Mouse (Mus musculus) T-cell, adult 2 months (primary cell): ENCODE measurements around the gene Ankzf1.
A peak's percentile ranks its signal among the peaks of the same experiment; 100 is the strongest.

Experiments
- DNase-seq: peaks from one replicate; pipeline ENCODE4 v3.0.0; 2022; ENCODE audit warnings: low spot score

The Ankzf1 gene

DNA sequence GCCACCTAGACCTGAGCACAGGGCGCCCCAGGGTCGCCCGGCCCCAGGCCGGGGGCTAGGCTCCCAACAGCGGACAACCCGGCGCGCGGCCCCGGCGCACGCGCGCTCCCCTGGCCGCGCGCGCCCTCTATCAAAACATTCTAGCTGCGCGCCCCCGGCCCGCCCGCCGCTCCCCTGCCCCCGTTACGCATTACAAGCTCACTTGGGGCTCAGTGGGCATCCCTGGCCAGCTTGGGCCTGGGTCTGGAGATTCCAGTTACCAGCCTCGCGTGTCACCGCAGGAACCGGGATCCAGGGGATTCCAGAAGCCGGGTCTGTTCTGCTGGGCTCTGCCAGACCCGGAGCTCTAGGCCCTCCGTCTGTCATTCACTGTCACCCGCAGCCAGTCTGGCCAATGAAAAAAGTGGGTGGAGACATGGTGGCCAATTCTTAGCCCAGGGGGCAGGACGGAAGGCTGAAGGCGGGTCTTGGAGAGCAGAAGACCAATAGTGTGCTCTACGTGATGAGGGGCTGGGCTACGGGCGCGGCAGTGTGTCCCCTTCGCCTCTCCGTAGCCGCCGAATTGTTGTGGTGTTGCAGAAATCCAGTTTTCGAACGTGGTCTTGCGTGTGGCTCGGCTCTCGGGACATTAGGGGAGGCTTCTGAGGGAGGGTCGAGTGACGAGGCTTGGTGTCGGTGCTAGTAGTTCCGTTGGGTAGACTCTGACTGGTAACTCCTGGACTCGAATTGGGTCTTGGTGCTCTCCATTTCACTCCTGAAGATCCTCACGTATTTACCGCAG lies at the start of gene Ankzf1, which contains the start of gene Atg9a:
Ankzf1 (plus strand) TSS at position 530 of the 781 bp plus-strand sequence.
Atg9a (minus strand) TSS at position 575 of the 781 bp plus-strand sequence.
- peak; percentile 97 for DNase-seq

DNA sequence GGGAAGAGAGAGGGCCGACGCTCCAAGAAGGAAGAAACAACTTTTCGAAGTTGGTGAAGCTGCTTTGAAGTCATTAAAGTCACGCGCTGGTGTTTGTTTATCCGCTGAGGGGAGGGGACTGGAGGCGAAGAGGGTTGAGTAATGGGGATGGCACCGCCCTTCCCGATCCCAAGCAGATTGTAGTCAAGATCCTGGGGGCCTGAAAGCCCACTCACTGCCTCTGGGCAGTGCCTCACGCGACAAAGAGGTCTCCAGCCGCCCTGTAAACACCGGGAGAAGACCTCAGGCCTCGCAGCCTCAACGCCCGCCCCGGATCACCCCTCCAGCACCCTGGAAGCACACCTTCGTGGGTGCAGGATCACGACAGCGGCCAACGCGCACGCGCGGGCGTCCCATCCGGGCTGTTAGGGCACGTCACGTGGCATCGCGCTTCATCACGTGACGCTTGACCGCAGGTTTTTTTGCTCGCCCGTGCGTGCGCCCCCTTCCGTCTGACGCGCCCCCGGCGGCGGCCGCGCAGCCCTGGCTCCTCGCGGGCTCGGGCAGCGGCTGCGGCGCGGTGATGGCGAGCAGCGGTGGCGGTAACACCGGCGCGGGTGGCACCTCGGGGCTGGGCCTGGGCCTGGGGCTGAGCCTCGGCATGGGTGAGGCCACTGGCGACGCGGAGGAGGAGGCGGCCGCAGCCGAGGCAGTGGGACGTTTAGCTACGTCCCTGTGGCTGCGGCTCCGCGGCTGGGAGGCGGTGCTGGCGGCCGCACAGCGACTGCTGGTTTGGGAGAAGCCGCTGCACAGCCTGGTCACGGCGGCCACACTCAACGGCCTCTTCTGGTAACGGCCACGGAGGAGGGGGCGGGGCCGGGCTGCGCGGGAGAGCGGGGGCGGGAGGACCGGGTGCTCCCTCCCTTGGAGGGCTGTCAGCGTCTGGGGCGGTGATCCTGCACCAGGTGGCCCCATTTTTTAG lies 49.4 kb upstream of the Ankzf1 start, which contains the start of the genes Cnppd1 and Retreg2:
Cnppd1 (minus strand) TSS at position 411 of the 961 bp plus-strand sequence.
Retreg2 (plus strand) TSS at position 478 of the 961 bp plus-strand sequence.
- peak; percentile 97 for DNase-seq

DNA sequence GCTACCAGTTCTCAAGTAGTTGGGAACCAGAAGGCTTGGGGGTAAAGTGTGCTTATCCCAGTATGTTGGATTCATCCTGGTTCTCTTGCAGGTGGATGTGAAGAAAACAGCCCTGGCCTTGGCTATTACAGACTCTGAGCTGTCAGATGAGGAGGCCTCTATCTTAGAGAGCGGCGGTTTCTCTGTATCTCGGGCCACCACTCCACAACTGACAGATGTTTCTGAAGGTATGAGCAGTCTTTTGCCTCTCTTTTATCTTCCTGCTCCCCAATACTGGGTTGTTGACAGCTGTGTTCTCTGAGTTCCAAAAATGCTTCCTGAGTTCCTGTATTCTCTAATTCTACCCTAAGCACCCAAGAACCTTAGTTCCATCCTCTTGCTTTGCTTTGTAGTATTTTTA lies 46.4 kb upstream of the Ankzf1 start:
- DNase-seq: no peak

DNA sequence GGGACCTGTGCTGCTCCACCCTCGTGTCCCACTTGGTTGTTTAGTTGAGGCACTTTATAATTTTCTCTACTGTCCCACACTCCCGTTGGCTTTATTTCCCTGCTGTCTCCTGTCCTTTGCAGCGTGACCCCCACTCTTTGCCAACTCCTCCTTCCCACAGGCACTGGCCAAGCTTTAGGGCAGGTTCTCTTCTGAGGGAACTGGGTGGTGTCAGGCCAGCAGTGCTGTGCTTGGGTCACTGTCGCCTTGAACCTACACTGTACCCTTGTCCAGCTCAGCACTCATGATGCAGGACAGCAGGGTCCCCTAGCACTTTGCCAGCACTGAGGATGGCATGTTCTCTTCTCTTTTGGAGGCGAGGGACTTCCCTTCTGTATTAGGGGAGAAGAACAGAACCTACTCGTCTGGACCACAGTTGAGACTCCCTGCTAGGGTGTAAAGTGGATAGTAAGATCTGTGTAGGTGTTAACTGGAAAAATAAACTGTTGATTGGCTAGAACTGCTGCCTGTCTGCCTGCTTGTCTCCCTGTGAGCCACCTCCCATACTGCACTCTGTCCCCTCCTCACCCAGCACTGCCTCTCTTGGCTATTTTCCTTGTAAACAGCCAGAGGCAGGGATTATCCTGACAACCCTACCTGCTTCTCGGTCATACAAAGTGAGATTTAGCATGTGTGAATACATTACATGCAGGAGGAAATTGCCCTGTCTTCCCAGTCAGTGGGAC lies 44.4 kb upstream of the Ankzf1 start:
- no peak for DNase-seq

DNA sequence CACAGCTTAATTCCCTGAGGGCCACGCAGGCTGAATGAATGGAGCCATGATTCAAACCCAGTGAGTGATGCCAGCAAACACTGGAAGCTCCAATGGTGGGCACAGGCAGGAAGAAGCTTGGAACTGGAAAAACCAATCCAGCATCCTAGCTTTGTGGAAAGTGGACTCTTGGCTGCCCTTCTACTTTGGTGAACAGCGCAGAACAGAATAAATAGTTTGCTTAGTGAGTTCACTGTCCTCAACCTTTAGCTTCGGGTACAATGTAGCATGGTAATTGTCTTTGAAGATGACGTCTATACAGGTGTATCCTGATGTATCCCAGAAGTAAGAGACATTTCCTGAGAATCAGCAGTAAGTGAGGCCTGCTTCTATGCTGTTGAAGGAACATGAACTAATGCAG lies 43.2 kb upstream of the Ankzf1 start:
- no peak for DNase-seq

DNA sequence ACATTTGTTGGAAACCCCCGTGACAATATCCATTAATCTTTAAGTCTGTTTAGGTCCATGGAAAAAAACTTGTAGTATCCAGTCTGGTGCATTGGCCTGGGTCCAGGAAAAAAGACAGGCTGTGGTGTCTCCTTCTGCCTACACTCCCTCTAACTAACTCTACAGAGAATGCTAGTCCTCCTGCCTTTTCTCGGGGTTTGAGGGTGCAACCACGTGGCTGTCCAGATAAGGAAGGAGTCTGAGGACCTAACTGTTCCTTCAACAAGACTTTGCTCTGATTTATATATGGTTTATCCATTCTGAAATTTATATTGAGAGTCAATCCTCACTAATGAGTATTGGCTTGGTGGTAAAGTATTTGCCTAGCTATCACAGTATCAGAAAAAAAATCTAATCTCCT lies 36.1 kb upstream of the Ankzf1 start:
- DNase-seq: no peak

DNA sequence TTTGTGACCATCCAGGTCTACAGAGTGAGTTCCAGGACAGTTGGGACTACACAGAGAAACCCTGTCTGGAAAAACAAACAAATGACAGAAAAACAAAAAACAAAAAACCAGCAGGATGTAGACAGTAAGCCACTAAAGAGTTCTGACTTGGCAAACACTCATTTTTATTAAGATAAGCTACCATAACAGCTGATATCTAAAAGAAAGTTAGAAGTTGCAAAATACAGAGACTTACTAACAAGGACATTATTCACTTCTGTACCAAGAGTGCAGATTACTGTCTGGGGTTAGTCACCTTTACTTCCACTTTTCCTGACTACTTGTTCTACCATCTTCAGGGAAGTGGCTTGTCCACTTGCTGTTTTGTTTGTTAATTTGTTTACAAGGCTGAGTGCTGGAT lies 33.0 kb upstream of the Ankzf1 start:
- no peak for DNase-seq

DNA sequence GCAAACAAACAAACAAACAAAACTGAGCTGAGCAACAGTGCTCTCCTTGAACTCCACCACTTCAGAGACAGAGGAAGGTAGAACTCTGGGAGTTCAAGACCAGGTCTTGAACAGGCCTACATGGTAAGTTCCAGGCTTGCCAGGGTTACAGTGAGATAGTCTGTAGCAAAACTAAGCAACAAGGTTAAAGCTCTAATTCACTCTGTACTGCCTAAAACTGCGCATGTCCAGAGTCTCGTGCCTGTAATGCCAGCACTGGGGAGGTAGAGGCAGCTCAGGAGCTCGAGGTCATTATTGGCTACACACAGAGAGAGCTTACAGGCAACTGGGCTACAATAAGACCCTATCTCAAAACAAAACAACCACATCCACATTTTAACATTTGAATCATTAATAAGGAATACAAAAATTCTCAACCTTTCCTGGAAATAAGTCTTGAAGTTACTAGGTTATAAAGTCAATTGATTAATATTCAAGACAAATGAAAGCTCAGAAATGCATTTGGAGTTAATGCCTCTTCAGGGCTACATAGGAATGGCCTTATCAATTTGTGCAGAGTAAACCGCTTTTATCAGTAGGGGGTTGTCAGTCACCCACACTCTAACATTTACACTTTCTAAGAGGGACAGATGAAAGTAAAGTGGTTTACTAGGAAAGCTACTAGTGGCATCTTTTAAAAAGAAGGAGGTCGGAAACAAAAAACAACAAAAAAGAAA lies 32.3 kb upstream of the Ankzf1 start:
- no peak for DNase-seq

DNA sequence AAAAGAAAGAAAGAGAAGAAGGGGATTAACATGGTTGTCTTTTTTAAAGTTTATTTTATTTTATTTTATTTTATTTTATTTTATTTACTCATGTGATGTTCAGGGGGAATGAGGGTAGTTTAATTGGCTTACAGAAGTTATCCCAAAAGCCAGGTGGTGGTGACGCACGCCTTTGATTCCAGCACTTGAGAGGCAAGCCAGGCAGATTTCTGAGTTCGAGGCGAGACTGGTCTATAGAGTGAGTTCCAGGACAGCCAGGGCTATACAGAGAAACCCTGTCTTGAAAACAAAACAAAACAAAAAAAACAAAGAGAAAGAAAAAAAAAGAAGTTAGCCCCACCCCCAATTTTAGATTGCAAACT lies 31.7 kb upstream of the Ankzf1 start:
- DNase-seq: no peak

DNA sequence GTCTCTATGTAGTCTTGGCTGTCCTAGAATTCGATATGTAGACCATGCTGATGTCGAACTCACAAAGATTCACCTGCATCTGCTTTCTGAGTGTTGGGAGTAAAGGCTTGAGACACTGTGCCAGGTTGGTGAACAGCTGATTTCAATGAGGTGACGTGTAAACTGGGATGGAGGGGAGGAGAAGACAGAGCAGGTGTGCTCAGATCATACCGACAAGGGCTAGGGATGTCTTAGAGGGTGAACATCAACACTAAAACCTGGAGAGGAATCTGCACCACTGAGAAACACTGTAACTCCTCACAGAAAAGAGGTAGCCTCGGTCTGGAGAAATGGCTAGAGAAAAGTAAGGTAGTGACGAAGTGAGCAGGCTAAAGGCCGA lies 23.9 kb upstream of the Ankzf1 start:
- no peak for DNase-seq

DNA sequence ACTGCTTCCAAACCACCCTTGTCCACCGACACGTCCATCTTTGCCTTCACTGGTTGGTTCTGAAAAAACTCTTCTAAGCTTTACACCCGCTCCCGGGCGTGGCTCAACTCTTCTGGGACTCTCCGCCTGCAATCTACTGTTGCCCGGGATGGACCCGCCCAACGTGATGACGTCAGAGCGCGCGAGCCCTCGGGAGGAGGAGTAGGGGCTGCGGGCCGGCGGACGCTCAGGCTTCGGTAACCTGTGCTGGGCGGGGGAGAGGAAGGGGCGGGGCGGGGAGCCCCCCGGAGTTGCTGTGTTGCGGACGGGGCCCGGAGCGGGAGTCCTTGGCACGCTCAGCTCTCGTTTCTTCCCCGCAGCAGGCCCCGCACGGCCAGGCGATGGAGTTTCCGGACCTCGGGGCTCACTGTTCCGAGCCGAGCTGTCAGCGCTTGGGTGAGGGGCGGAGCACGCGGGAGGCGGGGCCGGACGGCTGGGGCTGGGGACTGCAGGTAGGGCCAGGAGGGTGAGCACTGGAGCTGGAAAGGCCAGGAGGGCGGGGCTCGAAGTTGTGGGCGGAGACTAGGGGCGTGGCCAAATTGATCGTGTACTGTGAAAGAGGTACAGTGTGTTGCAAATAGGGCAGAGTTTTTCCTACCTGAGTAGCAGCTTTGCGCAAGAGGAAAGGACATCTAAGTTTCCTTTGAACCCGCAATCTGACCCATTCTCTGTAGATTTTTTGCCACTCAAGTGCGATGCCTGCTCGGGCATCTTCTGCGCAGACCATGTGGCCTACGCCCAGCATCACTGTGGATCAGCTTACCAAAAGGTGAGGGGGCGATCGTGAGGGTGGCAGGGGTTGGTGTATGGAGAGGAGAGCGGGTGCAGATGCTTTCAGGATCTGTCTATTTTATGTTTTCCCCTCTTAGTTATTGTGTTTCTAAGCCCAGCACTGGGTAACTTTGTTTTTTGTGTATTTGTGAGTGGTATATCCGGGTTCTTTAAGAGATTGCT lies 23.2 kb upstream of the Ankzf1 start, which contains the start of gene Zfand2b:
Zfand2b (plus strand) TSS at position 175 of the 993 bp plus-strand sequence.
- peak; percentile 96 for DNase-seq

DNA sequence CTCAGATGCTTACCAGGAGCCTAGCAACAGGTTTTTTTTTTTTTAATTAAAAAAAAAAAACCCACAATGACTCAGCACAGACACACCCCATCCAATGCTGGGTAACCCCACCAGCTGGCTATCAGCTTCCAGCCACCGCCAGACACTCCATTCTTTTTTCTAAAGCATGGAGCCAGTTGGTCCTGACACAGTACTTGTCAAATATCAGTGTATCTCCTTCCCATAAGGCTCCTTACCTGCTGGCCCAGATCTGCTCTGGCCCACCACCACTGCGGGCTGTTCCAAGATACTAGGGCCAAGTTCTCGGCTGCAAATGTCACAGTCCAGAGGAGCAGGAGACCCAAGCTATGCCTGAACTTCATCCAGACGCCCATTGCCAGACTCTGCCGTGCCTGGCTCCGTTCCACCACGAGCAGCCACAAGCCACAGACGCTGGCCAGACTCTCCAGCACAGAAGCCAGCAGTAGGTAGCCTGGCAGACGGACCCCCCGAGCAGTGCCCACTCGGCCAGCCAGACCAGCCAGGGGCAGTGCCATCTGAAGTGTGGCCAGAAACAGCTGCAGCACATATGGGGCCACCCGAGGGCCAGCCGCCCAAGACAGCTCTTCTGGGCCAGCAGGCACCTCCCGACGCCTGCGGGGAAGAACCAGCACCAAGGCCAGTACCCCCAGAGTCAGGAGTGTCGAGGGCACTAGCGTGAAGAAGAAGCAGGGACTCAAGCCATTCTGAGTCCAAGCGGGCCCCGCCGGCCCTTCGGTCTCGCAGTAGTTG lies 12.4 kb upstream of the Ankzf1 start:
- no peak for DNase-seq

DNA sequence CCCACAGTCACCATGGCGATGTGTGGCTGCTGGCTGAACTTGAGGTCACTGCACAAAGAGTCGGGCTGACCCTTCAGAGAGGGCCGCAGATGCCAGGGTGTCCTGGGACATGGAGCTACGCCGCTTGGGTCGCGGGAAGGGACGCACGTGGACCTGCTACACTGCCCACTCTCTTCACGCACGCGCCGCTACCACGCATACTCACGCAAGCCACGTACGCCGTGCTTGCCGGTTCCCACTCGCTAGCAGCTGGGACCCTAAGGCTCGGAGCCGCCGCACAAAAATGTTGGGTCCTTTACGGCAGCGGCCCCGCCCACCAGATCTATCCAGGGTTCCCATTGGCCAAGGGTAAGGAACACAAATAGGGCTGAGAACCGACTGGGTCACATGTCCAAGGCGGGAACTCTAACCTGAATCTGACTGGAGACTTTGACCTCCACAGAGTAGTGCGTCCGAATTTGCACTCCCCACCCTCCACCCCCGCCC lies 11.8 kb upstream of the Ankzf1 start, which contains the start of gene Abcb6:
Abcb6 (minus strand) TSS at position 288 of the 486 bp plus-strand sequence.
- DNase-seq: peak; percentile 81

DNA sequence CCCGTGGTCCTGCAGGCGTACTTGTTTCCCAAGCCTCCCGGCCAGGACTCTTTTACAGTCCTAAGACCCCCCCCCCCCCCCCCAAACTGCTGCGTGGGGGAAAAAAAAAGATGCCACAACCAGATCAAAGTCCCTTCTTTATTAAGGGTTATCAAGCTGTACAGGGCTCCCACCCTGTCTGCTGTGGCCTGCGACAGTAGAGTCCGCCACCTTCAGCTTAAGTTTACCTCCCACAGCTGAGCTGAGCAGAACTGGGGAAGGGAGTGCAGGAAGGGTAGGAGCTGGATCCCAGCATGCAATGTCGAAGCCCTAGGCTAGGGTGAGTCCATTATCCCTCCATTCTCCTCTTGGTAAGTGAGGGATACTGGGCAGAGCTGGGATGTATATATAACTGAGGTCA lies 11.2 kb upstream of the Ankzf1 start:
- no peak for DNase-seq

DNA sequence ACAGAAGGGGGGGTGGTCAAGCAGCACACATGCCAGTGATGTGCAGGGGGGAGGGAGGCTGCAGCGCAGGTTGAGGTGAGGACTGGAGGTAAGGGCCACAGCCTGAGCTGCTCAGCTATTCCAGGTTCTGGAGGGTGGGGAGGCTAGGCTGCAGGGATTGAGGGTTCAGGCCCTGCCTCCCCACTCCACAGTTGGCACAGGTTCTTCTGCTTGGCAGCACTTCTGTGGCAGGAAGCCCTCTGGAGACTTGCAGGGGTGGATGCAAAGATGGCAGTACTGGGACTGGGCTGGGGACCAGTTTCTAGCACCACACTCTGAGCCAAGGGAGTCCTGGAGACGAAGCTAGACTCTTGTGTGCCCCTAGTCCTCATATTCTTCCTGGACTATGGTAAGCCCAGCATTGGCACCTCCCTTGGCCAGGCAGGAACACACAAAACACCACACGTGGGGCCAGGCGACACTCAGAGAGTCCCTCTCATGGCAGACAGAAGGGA lies 10.5 kb upstream of the Ankzf1 start:
- DNase-seq: no peak

DNA sequence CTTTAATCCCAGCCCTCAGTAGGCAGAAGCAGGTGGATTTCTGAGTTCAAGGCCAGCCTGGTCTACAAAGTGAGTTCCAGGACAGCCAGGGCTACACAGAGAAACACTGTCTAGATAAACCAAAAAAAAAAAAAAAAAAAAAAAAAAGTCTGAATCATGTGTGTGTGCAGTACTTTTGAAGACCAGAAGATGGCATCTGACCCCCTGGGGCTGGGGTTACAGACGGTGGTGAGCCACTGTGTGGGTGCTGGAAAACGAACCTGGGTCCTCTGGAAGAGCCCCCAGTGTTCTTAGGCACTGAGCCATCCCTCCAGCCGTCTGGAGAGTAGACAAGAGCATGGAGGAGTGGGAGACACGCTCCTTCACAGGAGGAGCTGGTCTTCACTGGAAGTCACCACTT lies 9.8 kb upstream of the Ankzf1 start:
- no peak for DNase-seq

DNA sequence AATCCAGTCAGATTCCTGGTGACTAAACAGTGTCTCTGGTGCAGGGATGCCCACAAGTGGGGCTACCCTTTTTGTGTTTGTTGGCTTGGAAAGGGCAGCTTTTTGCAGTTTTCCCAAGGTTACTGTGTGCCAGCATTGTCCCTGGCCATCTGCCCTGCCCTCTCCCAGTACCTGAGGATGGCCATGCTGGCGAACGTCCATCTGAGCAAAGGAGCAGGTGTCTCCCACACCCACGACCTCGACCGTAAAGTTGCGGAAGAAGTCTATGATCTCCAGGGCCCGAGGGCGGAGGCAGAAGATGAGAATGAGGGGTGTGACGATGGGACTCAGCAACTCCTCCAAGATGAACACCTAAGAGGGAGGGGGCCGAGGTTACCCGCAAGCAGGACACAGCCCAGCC lies 6.5 kb upstream of the Ankzf1 start:
- DNase-seq: no peak

DNA sequence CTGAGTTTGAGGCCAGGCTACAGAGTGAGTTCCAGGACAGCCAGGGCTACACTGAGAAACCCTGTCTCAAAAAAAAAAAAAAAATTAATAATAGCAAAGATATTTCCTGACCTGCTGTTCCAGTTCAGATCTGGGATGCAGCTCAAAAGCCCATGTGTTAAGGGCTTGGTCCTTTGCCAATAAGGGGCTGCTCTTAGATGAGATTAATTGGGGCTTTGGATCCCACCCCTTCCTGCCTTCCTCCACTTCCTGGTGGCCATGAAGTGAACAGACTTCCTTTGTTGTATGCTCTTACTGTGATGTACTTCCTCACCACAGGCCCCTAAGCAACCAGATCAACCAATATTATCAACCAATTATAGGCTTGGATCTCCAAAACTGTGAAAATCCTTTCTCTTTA lies 4.8 kb upstream of the Ankzf1 start:
- DNase-seq: no peak

DNA sequence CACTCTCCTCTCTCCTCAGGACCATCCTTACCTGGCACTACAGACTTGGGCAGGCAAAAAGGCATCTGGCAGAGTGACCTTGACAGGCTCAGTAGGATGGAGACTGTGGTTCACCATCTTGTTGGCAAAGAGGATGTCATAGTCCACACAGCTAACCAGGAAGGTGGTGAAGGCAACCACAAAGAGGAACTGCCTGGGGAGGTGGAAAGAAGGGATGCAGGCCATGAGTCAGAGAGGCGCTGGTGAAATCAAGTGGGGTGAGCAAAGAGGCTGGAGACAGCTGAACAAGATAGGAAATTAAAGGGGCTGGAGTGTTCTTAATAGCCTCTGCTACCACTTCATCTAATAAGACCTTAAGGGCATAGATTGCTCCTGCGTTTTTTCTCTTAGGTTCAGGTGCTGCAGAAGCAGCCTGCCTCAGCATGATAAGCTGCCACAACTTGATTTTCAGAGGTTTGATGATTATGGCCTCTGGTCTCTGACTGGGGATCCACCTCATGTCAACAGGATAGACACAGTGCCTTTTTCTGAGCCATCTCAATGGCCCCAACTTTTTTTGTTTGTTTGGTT lies 4.0 kb upstream of the Ankzf1 start:
- no peak for DNase-seq
